Mouse (Mus musculus) bone marrow, adult 2 months (tissue): ENCODE measurements around the gene Pdlim5.

Experiments
- CTCF ChIP-seq: fragments of 200-500 bp; IDR thresholded peaks from 2 replicates; pipeline ENCODE4 v1.5.1; 2011; ENCODE audit warnings: low read length, control low read depth; ENCODE audit not compliant: control insufficient read depth, insufficient read depth
- POLR2A ChIP-seq: fragments of 200-500 bp; IDR thresholded peaks from 2 replicates; pipeline ENCODE4 v1.6.1; 2011; ENCODE audit warnings: low read depth, mild to moderate bottlenecking, control low read depth, low read length, borderline replicate concordance; ENCODE audit not compliant: control insufficient read depth

- TF ChIP-seq CTCF (no peak), POLR2A (no peak)
Observed at GRCm38 (mm10) chr3:142331872-142332554, 63.5 kb downstream of the Pdlim5 start.
